Mouse (Mus musculus): Measurements from ENCODE around the gene Ankrd35. TPM values are rescaled to one million over a fixed set of nuclear protein-coding genes. Genes with fewer than 3 reads are reported as not detected.
A peak's percentile ranks its signal among the peaks of the same experiment; 100 is the strongest.

Gene Ankrd35
- polyA plus RNA-seq, 1 experiment from 2014 or later, result 0.44 TPM

DNA sequence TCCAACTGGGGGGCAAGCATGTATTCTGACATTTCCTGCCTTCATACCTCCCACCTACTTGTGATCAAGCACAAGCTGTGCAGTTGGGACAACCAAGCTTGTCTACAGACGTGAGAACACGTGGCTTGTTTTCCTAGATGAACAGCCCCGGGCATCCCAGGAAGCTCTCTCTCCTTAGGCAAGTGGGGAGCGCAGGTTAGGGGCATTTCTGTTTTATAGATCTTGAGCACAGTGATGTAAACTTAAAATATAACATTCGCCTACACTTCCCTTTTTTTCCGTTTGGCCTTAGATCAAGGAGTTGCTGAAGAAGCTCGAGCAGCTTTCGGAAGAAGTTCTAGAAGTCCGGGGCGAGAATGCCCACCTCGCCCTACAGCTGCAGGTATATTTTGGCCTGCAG lies 18.9 kb downstream of the Ankrd35 start:
- 0 out of 2 replicates have a peak, but pooled peaks cover 3% of the 10 kb centered on the region for H3K27me3 ChIP-seq (replicated peaks; ENCODE audit: insufficient read depth, low read length)
- H3K9ac ChIP-seq (replicated peaks; ENCODE audit: low read depth), result no peak overlapping the region
- no peak overlapping the region for H3K4me2 ChIP-seq (replicated peaks; ENCODE audit: low read depth, low read length)
- WGBS, result 74% methylated on average over 11 of the region's 11 CpGs
- ATAC-seq (no peak), DNase-seq (ENCODE audit: low spot score) (no peak)
- H3K27ac ChIP-seq (ENCODE audit: low read length), result no peak overlapping the region
- no peak for TF ChIP-seq EP300 (IDR thresholded peaks at IDR 0.05)
- TF ChIP-seq CTCF (IDR thresholded peaks at IDR 0.05), result no peak
- no peaks in the 10 kb centered on the region for H3K9me3 ChIP-seq (ENCODE audit: low read length)
- no peak overlapping the region for H3K4me3 ChIP-seq (ENCODE audit: low read depth, low read length)
- no peaks in the 10 kb centered on the region for H3K4me1 ChIP-seq (ENCODE audit: insufficient read depth, low read depth, low read length)
- no peaks in the 10 kb centered on the region for H3K36me3 ChIP-seq (ENCODE audit: insufficient read depth, low read length)

DNA sequence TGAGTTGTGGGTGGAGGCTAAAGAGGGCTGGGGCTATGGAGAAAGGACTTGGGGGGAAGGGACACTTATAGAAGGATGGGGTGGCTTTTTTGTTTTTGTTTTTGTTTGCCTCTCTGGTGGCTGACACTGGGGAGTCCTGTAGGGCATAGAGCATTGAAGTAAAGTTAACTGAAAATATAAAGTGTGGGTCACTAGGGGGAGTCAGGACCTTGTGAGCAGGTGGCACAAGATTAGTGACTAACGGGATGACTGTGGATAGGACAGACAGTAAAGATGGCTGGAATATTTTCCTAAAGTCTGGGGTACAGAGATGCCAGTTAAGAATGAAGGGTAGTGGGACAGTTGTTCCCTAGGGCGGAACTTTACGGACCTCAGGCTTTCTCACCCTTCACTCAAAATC lies 20.4 kb downstream of the Ankrd35 start:
- no peak for ATAC-seq
- no peak overlapping the region for H3K27ac ChIP-seq (ENCODE audit: low read length)
- TF ChIP-seq EP300 (IDR thresholded peaks at IDR 0.05), result no peak
- peak; percentile 53 for TF ChIP-seq CTCF (IDR thresholded peaks at IDR 0.05)
- H3K36me3 ChIP-seq (ENCODE audit: insufficient read depth, low read length), result no peaks in the 10 kb centered on the region
- no peak overlapping the region for H3K4me2 ChIP-seq (replicated peaks; ENCODE audit: low read depth, low read length)
- DNase-seq (ENCODE audit: low spot score), result no peak
- H3K4me1 ChIP-seq (ENCODE audit: insufficient read depth, low read depth, low read length), result no peaks in the 10 kb centered on the region
- 57% methylated on average over 3 of the region's 3 CpGs for WGBS
- no peaks in the 10 kb centered on the region for H3K9me3 ChIP-seq (ENCODE audit: low read length)
- H3K4me3 ChIP-seq (ENCODE audit: low read depth, low read length), result no peak overlapping the region
- H3K27me3 ChIP-seq (replicated peaks; ENCODE audit: insufficient read depth, low read length), result 0 out of 2 replicates have a peak, but pooled peaks cover 3% of the 10 kb centered on the region
- H3K9ac ChIP-seq (replicated peaks; ENCODE audit: low read depth), result no peak overlapping the region

- DNase-seq (ENCODE audit: low spot score) (no peak), ATAC-seq (no peak)
- no peak overlapping the region for H3K27ac ChIP-seq (ENCODE audit: low read length)
- no peak for TF ChIP-seq EP300 (IDR thresholded peaks at IDR 0.05)
- TF ChIP-seq CTCF (IDR thresholded peaks at IDR 0.05), result peak; percentile 54
- no peaks in the 10 kb centered on the region for H3K27me3 ChIP-seq (replicated peaks; ENCODE audit: insufficient read depth, low read length)
- H3K36me3 ChIP-seq (ENCODE audit: insufficient read depth, low read length), result no peaks in the 10 kb centered on the region
- WGBS, result 21% methylated on average over 3 of the region's 3 CpGs
- peaks cover 4% of the 10 kb centered on the region; the same call in 1 of the 2 replicates for H3K4me1 ChIP-seq (ENCODE audit: insufficient read depth, low read depth, low read length)
- no peaks in the 10 kb centered on the region for H3K9me3 ChIP-seq (ENCODE audit: low read length)
- no peak overlapping the region for H3K9ac ChIP-seq (replicated peaks; ENCODE audit: low read depth)
- H3K4me3 ChIP-seq (ENCODE audit: low read depth, low read length), result no peak overlapping the region
- no peak overlapping the region for H3K4me2 ChIP-seq (replicated peaks; ENCODE audit: low read depth, low read length)
Measured at GRCm38 (mm10) chr3:96692506-96692905, 22.6 kb downstream of the Ankrd35 start.

- WGBS, result 55% methylated on average over 1 of the region's 1 CpGs
- no peaks in the 10 kb centered on the region for H3K36me3 ChIP-seq (ENCODE audit: insufficient read depth, low read length)
- no peaks in the 10 kb centered on the region for H3K27me3 ChIP-seq (replicated peaks; ENCODE audit: insufficient read depth, low read length)
- ATAC-seq (no peak), DNase-seq (ENCODE audit: low spot score) (no peak)
- H3K27ac ChIP-seq (ENCODE audit: low read length), result no peak overlapping the region
- peaks cover 4% of the 10 kb centered on the region; the same call in 1 of the 2 replicates for H3K4me1 ChIP-seq (ENCODE audit: insufficient read depth, low read depth, low read length)
- H3K9me3 ChIP-seq (ENCODE audit: low read length), result no peaks in the 10 kb centered on the region
- no peak overlapping the region for H3K9ac ChIP-seq (replicated peaks; ENCODE audit: low read depth)
- H3K4me3 ChIP-seq (ENCODE audit: low read depth, low read length), result no peak overlapping the region
- H3K4me2 ChIP-seq (replicated peaks; ENCODE audit: low read depth, low read length), result no peak overlapping the region
- TF ChIP-seq CTCF (IDR thresholded peaks at IDR 0.05) (no peak), EP300 (IDR thresholded peaks at IDR 0.05) (no peak)
Measured at GRCm38 (mm10) chr3:96693579-96693978, 23.6 kb downstream of the Ankrd35 start.

- ATAC-seq (peak; percentile 92), DNase-seq (ENCODE audit: low spot score) (peak; percentile 96)
- Histone ChIP-seq H3K4me2 (replicated peaks; ENCODE audit: low read depth, low read length) (peak within 1 kb of the TSS; percentile 79), H3K9ac (replicated peaks; ENCODE audit: low read depth) (peak within 1 kb of the TSS; percentile 58), H3K27ac (ENCODE audit: low read length) (peak within 1 kb of the TSS; percentile 85), H3K4me1 (ENCODE audit: insufficient read depth, low read depth, low read length) (peaks cover 4% of the 10 kb centered on the region; the same call in 1 of the 2 replicates), H3K4me3 (ENCODE audit: low read depth, low read length) (peak within 1 kb of the TSS; percentile 92), H3K36me3 (ENCODE audit: insufficient read depth, low read length) (peaks cover 6% of the 10 kb centered on the region; the same call in 1 of the 2 replicates), H3K27me3 (replicated peaks; ENCODE audit: insufficient read depth, low read length) (no peaks in the 10 kb centered on the region), H3K9me3 (ENCODE audit: low read length) (no peaks in the 10 kb centered on the region)
- WGBS, result under 1% methylated on average over 35 of the region's 35 CpGs
- TF ChIP-seq EP300 (IDR thresholded peaks at IDR 0.05), result no peak
- TF ChIP-seq CTCF (IDR thresholded peaks at IDR 0.05), result no peak
Measured at GRCm38 (mm10) chr3:96696198-96696765, 26.4 kb downstream of the Ankrd35 start, which contains the start of gene Pias3. Pias3 (plus strand) TSS chr3:96696384.

DNA sequence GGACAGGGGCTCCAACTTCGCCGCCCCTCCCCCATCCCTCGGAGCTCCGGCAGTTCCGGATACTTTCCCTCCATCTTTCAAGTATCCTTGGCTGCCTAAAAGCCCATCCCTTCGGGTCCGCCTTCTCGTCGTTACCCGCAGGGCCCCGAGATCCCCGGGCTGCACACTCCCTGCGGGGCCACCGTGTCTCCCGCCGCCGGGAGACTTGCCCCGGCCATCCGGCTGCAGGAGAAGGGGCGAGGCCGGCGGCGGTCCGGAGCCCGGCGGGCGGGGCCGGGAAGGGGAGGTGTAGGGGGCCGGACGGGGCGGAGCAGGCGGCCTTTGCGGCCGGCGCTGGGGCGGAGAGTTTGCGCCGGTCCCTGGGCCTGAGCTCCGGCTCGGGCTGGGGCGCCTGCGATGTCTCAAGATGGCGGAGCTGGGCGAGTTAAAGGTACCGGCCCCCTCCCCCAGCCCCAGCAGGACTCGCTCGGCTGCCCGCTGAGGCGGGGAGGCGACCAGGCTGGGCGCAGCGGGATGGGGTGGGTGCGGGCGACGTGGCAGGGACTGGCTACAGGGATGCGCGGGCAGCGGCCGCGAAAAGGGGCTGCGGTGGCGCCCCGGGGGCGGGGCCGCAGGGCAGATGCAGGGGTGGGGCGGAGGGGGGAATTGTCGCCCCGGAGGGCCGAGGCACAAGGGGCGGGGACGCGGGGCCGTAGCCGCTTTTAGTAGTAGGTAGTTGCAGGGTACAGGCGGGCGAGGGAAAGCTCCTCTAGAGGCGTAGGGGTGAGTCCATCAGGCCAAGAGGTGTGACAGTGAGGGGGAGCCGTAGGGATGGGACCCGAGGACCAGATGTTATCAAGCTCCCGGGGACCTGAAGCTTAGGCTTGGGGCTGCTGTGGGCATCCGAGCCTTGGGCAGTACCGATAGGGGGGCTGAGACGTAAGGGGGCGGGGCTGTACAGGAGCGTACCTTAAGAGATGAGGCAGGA lies 27.1 kb downstream of the Ankrd35 start:
- DNase-seq (ENCODE audit: low spot score) (peak; percentile 97), ATAC-seq (peak; percentile 96)
- H3K36me3 ChIP-seq (ENCODE audit: insufficient read depth, low read length), result peaks cover 11% of the 10 kb centered on the region
- 1% methylated on average over 71 of the region's 85 CpGs for WGBS
- peak; percentile 15; the same call in 1 of the 2 replicates for TF ChIP-seq CTCF (IDR thresholded peaks at IDR 0.05)
- TF ChIP-seq EP300 (IDR thresholded peaks at IDR 0.05), result no peak
- H3K4me2 ChIP-seq (replicated peaks; ENCODE audit: low read depth, low read length), result peak overlapping the region; percentile 79
- peak overlapping the region; percentile 85 for H3K27ac ChIP-seq (ENCODE audit: low read length)
- H3K9ac ChIP-seq (replicated peaks; ENCODE audit: low read depth), result peak overlapping the region; percentile 58
- peaks cover 4% of the 10 kb centered on the region; the same call in 1 of the 2 replicates for H3K4me1 ChIP-seq (ENCODE audit: insufficient read depth, low read depth, low read length)
- H3K9me3 ChIP-seq (ENCODE audit: low read length), result no peaks in the 10 kb centered on the region
- H3K4me3 ChIP-seq (ENCODE audit: low read depth, low read length), result peak overlapping the region; percentile 92
- no peaks in the 10 kb centered on the region for H3K27me3 ChIP-seq (replicated peaks; ENCODE audit: insufficient read depth, low read length)

All from lung, postnatal 0 days (tissue).